Mouse (Mus musculus) liver, postnatal 0 days (tissue): ENCODE data around the gene Sgta.

Source experiments
- CTCF ChIP-seq: sonication (generic); IDR thresholded peaks from 2 replicates; pipeline ENCODE4 v1.5.1; 2016; ENCODE audit warnings: antibody characterized with exemption, low read depth
- EP300 ChIP-seq: IDR thresholded peaks from 2 replicates; pipeline ENCODE4 v1.6.1; 2016; ENCODE audit warnings: antibody characterized with exemption, low read depth, mild to moderate bottlenecking

- TF ChIP-seq CTCF, result no peak
- no peak for TF ChIP-seq EP300
Measured at GRCm38 (mm10) chr10:81026857-81027256, 33.1 kb downstream of the Sgta start.
